Mouse (Mus musculus): ENCODE results near the gene Dmrtb1. TPM values are rescaled to one million over a fixed set of nuclear protein-coding genes. Genes with fewer than 3 reads are reported as not detected.

The Dmrtb1 gene
- polyA plus RNA-seq, 1 experiment from 2014 or later, result 11.6 TPM

- 43% methylated on average over 8 of the region's 8 CpGs for WGBS
- Histone ChIP-seq H3K4me3 (ENCODE audit: low read depth, low read length) (no peak overlapping the region), H3K9me3 (ENCODE audit: control insufficient read depth, low read length) (no peaks in the 10 kb centered on the region), H3K27me3 (ENCODE audit: control insufficient read depth, insufficient read depth, low read length) (no peaks in the 10 kb centered on the region; the same call in 1 of the 2 replicates), H3K36me3 (ENCODE audit: control insufficient read depth, insufficient read depth, low read length) (no peaks in the 10 kb centered on the region), H3K4me2 (no peak overlapping the region), H3K27ac (ENCODE audit: low read depth, low read length) (no peak overlapping the region), H3K9ac (ENCODE audit: low read length) (no peak overlapping the region), H3K4me1 (ENCODE audit: control insufficient read depth, insufficient read depth, low read length) (peaks cover 6% of the 10 kb centered on the region; the same call in 1 of the 2 replicates)
- DNase-seq (ENCODE audit: low spot score, missing footprints), result no peak
- no peak for ATAC-seq (ENCODE audit: low FRiP score)
Observed at GRCm38 (mm10) chr4:107718720-107719119, 34.7 kb upstream of the Dmrtb1 start.

GRCm38 (mm10) chr4:107717718-107718313, 33.8 kb upstream of the Dmrtb1 start:
- H3K27me3 ChIP-seq (ENCODE audit: control insufficient read depth, insufficient read depth, low read length), result no peaks in the 10 kb centered on the region; the same call in 1 of the 2 replicates
- no peaks in the 10 kb centered on the region for H3K36me3 ChIP-seq (ENCODE audit: control insufficient read depth, insufficient read depth, low read length)
- H3K9ac ChIP-seq (ENCODE audit: low read length), result no peak overlapping the region
- 70% methylated on average over 8 of the region's 8 CpGs for WGBS
- ATAC-seq (ENCODE audit: low FRiP score) (no peak), DNase-seq (ENCODE audit: low spot score, missing footprints) (no peak)
- H3K9me3 ChIP-seq (ENCODE audit: control insufficient read depth, low read length), result no peaks in the 10 kb centered on the region
- H3K4me3 ChIP-seq (ENCODE audit: low read depth, low read length), result no peak overlapping the region
- H3K4me2 ChIP-seq, result no peak overlapping the region
- H3K4me1 ChIP-seq (ENCODE audit: control insufficient read depth, insufficient read depth, low read length), result peaks cover 6% of the 10 kb centered on the region; the same call in 1 of the 2 replicates
- H3K27ac ChIP-seq (ENCODE audit: low read depth, low read length), result no peak overlapping the region

GRCm38 (mm10) chr4:107716754-107717299, 32.8 kb upstream of the Dmrtb1 start:
- Histone ChIP-seq H3K27me3 (ENCODE audit: control insufficient read depth, insufficient read depth, low read length) (no peaks in the 10 kb centered on the region; the same call in 1 of the 2 replicates), H3K9ac (ENCODE audit: low read length) (no peak overlapping the region), H3K27ac (ENCODE audit: low read depth, low read length) (no peak overlapping the region), H3K4me3 (ENCODE audit: low read depth, low read length) (no peak overlapping the region), H3K36me3 (ENCODE audit: control insufficient read depth, insufficient read depth, low read length) (no peaks in the 10 kb centered on the region), H3K9me3 (ENCODE audit: control insufficient read depth, low read length) (no peaks in the 10 kb centered on the region), H3K4me2 (no peak overlapping the region), H3K4me1 (ENCODE audit: control insufficient read depth, insufficient read depth, low read length) (peaks cover 6% of the 10 kb centered on the region; the same call in 1 of the 2 replicates)
- ATAC-seq (ENCODE audit: low FRiP score), result no peak
- WGBS, result 74% methylated on average over 9 of the region's 9 CpGs
- DNase-seq (ENCODE audit: low spot score, missing footprints), result no peak

GRCm38 (mm10) chr4:107706884-107707283, 22.9 kb upstream of the Dmrtb1 start:
- Histone ChIP-seq H3K27ac (ENCODE audit: low read depth, low read length) (no peak overlapping the region), H3K4me2 (no peak overlapping the region), H3K27me3 (ENCODE audit: control insufficient read depth, insufficient read depth, low read length) (no peaks in the 10 kb centered on the region), H3K4me1 (ENCODE audit: control insufficient read depth, insufficient read depth, low read length) (no peaks in the 10 kb centered on the region), H3K36me3 (ENCODE audit: control insufficient read depth, insufficient read depth, low read length) (no peaks in the 10 kb centered on the region), H3K9ac (ENCODE audit: low read length) (no peak overlapping the region), H3K4me3 (ENCODE audit: low read depth, low read length) (no peak overlapping the region), H3K9me3 (ENCODE audit: control insufficient read depth, low read length) (peaks cover 3% of the 10 kb centered on the region; the same call in 1 of the 2 replicates)
- DNase-seq (ENCODE audit: low spot score, missing footprints), result no peak
- ATAC-seq (ENCODE audit: low FRiP score), result no peak
- WGBS, result 79% methylated on average over 4 of the region's 4 CpGs

- Histone ChIP-seq H3K27ac (ENCODE audit: low read depth, low read length) (no peak overlapping the region), H3K4me1 (ENCODE audit: control insufficient read depth, insufficient read depth, low read length) (no peaks in the 10 kb centered on the region; the same call in 1 of the 2 replicates), H3K4me2 (no peak overlapping the region), H3K27me3 (ENCODE audit: control insufficient read depth, insufficient read depth, low read length) (no peaks in the 10 kb centered on the region), H3K4me3 (ENCODE audit: low read depth, low read length) (no peak overlapping the region), H3K9me3 (ENCODE audit: control insufficient read depth, low read length) (peaks cover 3% of the 10 kb centered on the region; the same call in 1 of the 2 replicates), H3K9ac (ENCODE audit: low read length) (no peak overlapping the region), H3K36me3 (ENCODE audit: control insufficient read depth, insufficient read depth, low read length) (no peaks in the 10 kb centered on the region)
- ATAC-seq (ENCODE audit: low FRiP score) (no peak), DNase-seq (ENCODE audit: low spot score, missing footprints) (peak; percentile 90)
- WGBS, result 71% methylated on average over 1 of the region's 1 CpGs
Observed at GRCm38 (mm10) chr4:107704185-107704584, 20.2 kb upstream of the Dmrtb1 start.

GRCm38 (mm10) chr4:107701679-107702078, 17.6 kb upstream of the Dmrtb1 start:
- peak; percentile 75 for DNase-seq (ENCODE audit: low spot score, missing footprints)
- WGBS, result 85% methylated on average over 11 of the region's 11 CpGs
- Histone ChIP-seq H3K36me3 (ENCODE audit: control insufficient read depth, insufficient read depth, low read length) (no peaks in the 10 kb centered on the region), H3K4me2 (no peak overlapping the region), H3K27ac (ENCODE audit: low read depth, low read length) (no peak overlapping the region), H3K4me3 (ENCODE audit: low read depth, low read length) (no peak overlapping the region), H3K4me1 (ENCODE audit: control insufficient read depth, insufficient read depth, low read length) (no peaks in the 10 kb centered on the region; the same call in 1 of the 2 replicates), H3K27me3 (ENCODE audit: control insufficient read depth, insufficient read depth, low read length) (no peaks in the 10 kb centered on the region), H3K9me3 (ENCODE audit: control insufficient read depth, low read length) (peaks cover 3% of the 10 kb centered on the region; the same call in 1 of the 2 replicates), H3K9ac (ENCODE audit: low read length) (no peak overlapping the region)
- ATAC-seq (ENCODE audit: low FRiP score), result no peak

- DNase-seq (ENCODE audit: low spot score, missing footprints) (peak; percentile 97), ATAC-seq (ENCODE audit: low FRiP score) (no peak)
- H3K9me3 ChIP-seq (ENCODE audit: control insufficient read depth, low read length), result peaks cover 3% of the 10 kb centered on the region; the same call in 1 of the 2 replicates
- no peak overlapping the region for H3K9ac ChIP-seq (ENCODE audit: low read length)
- no peaks in the 10 kb centered on the region for H3K36me3 ChIP-seq (ENCODE audit: control insufficient read depth, insufficient read depth, low read length)
- H3K27ac ChIP-seq (ENCODE audit: low read depth, low read length), result no peak overlapping the region
- no peak overlapping the region for H3K4me2 ChIP-seq
- no peaks in the 10 kb centered on the region; the same call in 1 of the 2 replicates for H3K4me1 ChIP-seq (ENCODE audit: control insufficient read depth, insufficient read depth, low read length)
- 30% methylated on average over 11 of the region's 11 CpGs for WGBS
- H3K4me3 ChIP-seq (ENCODE audit: low read depth, low read length), result no peak overlapping the region
- no peaks in the 10 kb centered on the region for H3K27me3 ChIP-seq (ENCODE audit: control insufficient read depth, insufficient read depth, low read length)
Observed at GRCm38 (mm10) chr4:107701116-107701515, 17.1 kb upstream of the Dmrtb1 start.

GRCm38 (mm10) chr4:107699271-107699670, 15.2 kb upstream of the Dmrtb1 start:
- no peak for ATAC-seq (ENCODE audit: low FRiP score)
- 88% methylated on average over 9 of the region's 9 CpGs for WGBS
- H3K9ac ChIP-seq (ENCODE audit: low read length), result no peak overlapping the region
- no peaks in the 10 kb centered on the region for H3K27me3 ChIP-seq (ENCODE audit: control insufficient read depth, insufficient read depth, low read length)
- H3K4me3 ChIP-seq (ENCODE audit: low read depth, low read length), result no peak overlapping the region
- no peak overlapping the region for H3K4me2 ChIP-seq
- no peaks in the 10 kb centered on the region for H3K36me3 ChIP-seq (ENCODE audit: control insufficient read depth, insufficient read depth, low read length)
- no peak overlapping the region for H3K27ac ChIP-seq (ENCODE audit: low read depth, low read length)
- H3K9me3 ChIP-seq (ENCODE audit: control insufficient read depth, low read length), result peaks cover 2% of the 10 kb centered on the region; the same call in 1 of the 2 replicates
- H3K4me1 ChIP-seq (ENCODE audit: control insufficient read depth, insufficient read depth, low read length), result no peaks in the 10 kb centered on the region; the same call in 1 of the 2 replicates
- no peak for DNase-seq (ENCODE audit: low spot score, missing footprints)

GRCm38 (mm10) chr4:107693816-107694215, 9.8 kb upstream of the Dmrtb1 start:
- WGBS, result 75% methylated on average over 5 of the region's 5 CpGs
- Histone ChIP-seq H3K4me1 (ENCODE audit: control insufficient read depth, insufficient read depth, low read length) (no peaks in the 10 kb centered on the region), H3K36me3 (ENCODE audit: control insufficient read depth, insufficient read depth, low read length) (no peaks in the 10 kb centered on the region), H3K4me2 (no peak overlapping the region), H3K4me3 (ENCODE audit: low read depth, low read length) (no peak overlapping the region), H3K9me3 (ENCODE audit: control insufficient read depth, low read length) (no peaks in the 10 kb centered on the region), H3K27ac (ENCODE audit: low read depth, low read length) (no peak overlapping the region), H3K9ac (ENCODE audit: low read length) (no peak overlapping the region), H3K27me3 (ENCODE audit: control insufficient read depth, insufficient read depth, low read length) (no peaks in the 10 kb centered on the region)
- no peak for ATAC-seq (ENCODE audit: low FRiP score)
- DNase-seq (ENCODE audit: low spot score, missing footprints), result peak; percentile 21

All from midbrain, embryonic 11.5 days (tissue).